Mouse (Mus musculus) right cerebral cortex, adult 2 months (tissue): ENCODE measurements at regions not wholly inside any gene's neighbourhood (a gene's known extent, or its start where the extent isn't known, plus 50 kb on each side); places are given as distances from the start of the nearest gene placed in this dataset.
"Not testable (repeated sequence)": the region's sequence is repeated elsewhere in the genome, so short reads cannot be mapped to it uniquely, and the experiment has no call there.

Source experiments
- DNase-seq, 2 experiments: peaks; one replicate each; pipeline ENCODE4 v3.0.0; 2021 to 2022; ENCODE audit warnings: low spot score in 2 of 2

DNA sequence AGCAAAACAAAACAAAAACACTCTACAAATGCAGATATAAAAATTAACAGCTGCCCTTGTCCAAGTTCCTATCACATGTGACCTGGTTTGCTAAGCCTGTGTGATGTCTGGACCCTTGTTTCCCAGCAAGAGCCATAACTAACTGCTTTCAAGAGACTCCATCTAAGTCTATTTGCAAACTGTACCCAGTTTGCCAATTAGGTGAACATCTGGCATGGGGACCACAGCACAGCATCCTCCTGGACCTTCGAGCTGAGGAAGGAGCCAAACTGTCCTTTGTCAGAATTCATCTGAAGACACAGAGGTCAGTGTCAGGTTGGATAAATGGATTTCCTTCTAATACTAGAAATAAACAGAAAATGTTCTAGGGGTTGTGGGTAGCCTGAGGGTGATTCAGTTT lies 924.3 kb downstream of the Poteg start:
- no peak for DNase-seq

DNA sequence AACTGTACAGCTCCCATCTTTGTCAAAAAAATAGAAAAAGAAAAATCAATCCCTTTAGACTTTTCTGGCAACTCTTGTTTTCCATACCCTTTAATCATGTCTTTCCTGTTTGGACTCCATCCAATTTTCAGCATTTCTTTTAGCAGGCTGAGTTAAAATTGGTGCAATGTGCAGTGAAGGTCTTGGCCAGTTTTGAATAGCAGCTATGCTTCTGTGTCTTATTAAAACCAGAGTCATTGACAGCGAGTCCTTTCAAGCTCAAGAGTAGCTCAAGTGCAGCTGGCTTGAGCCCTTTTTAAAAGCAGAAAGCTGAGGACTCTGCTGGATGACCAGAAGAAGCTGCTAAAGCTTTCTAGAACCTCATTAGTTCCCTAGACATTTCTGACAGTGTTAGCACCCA lies 952.7 kb downstream of the Poteg start:
- DNase-seq, result no peak

DNA sequence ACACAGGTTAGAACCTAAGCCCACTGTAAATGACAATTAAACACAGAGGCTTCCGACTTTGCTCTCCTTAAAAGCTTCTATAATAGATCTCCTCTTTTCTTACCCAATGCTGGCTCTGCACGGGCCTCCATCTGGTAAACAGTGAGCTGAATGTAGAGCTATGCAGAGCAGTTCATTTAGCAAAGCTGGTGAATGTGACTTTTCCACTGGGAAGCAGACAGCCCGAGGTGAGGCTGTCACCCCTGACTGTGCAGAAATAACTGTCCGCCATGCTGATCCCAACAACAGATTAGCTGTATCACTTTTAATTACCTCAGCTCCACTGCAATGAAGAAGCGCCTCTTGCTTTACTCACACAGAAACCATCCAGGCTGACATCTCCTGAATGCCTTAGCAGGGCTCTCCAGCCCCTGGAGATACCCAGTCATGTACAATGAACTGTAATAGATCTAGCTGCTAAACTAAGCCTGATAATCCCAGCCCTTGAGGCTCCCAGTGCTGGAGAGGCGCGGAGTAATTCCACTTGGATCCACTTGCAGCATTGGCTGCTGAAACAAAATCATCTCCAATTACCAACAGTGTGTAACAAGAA lies 980.2 kb downstream of the Poteg start:
- DNase-seq, result no peak

DNA sequence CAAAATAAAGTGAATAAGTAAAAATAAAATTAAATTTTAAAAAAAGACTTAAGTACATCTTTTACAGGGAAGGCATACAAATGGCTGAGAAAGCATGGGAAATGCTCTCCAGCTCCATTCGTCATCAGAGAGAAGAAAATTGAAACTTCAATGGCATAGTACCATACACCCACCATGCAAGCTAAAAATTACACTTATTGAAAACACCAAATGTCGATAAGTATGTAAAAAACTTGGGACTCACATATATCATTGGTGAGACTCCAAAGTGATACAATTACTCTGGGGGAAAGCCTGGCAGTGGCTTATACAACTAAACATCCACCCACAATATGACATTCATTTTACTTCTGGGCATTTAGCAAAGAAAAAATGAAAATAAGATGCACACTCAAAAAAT lies 1025.7 kb downstream of the Poteg start:
- no peak for DNase-seq

DNA sequence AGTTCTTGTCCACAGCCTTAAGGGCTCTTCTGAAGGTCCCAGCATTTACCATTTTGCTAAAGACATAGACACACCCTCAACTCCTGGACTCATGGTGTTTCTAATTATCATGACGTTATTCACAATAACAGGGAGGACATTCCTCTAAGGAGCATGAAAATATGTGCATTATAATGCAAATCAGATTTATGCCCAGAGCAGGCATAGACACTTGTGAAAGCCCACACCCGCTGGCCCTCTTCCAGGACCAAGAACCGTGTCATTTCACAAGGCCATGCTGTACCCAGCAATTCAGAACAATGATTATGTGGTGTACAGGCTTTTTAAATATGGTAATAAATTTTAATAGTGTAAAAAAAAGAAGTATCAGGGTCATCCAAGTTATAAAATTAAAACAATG lies 1040.4 kb downstream of the Poteg start:
- DNase-seq, result no peak

DNA sequence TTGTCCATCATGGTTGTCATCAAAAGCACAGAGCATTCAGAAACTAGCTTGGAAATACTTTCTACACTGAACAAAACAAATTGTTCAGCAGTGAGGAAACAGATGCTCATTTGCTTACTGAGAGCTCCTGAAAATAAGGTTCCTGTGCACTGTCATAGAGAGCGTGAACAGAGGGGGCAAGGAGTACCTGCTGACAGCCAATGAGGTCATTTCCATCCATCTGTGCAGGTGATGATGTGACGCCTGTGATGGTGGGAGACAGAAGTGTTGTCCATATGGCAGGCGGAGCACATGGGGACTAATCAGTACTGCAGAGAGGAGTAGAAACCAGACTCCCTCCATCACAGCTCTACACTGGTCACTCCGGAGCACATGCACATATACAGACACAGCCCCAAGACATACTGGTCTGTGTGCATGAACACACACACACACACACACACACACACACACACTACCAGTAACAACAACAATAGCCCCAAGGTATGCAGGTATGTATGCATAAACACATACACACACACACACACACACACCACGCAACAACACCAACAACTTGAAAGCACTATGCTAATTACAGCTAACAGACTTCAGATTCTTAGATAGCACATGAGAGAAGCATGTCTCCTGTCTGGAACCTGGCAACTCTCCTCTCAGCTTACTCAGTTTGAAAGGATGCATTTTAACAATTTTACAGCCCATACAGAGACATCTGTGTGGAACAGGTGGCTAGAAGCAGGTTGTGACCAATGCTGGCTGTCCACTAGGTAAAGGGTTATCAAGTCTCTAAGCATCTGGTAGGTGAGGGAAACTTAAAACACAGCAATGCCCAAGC lies 1056.2 kb downstream of the Poteg start:
- DNase-seq, result peak; percentile 5 to 9

DNA sequence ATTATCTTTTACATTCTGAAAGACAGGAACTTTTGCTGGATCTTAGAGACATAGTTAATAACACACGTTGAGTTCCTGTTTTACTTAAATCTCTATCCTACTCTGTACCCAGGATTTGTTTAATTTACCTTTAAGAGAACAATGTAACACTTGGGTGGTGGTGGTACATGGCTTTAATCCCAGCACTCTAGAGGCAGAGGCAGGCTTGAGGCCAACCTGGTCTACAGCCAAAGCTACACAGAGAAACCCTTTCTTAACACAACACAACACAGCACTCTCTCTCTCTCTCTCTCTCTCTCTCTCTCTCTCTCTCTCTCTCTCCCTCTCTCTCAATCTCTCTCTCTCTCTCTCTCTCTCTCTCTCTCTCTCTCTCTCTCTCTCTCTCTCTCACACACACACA lies 1076.0 kb downstream of the Poteg start:
- not testable (repeated sequence) for DNase-seq

DNA sequence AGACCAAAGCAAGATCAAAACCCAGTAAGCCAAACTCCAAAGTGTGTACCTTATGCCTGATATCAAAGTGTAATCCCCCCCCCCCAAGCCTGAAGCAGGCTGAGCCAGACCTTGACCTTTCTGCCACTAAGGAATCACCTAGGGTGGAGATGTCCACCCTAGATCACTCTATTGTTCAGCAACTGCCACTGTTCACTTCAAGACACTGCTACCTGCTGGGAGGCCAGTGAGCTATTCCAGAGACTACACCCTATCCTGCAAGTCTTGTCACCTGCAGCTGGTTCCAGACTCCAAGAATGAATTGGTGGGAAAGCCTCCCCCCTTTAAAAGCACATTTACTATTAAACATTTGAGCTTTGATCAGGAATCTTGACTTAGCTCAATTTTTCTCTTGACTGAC lies 1099.8 kb downstream of the Poteg start:
- no peak for DNase-seq

DNA sequence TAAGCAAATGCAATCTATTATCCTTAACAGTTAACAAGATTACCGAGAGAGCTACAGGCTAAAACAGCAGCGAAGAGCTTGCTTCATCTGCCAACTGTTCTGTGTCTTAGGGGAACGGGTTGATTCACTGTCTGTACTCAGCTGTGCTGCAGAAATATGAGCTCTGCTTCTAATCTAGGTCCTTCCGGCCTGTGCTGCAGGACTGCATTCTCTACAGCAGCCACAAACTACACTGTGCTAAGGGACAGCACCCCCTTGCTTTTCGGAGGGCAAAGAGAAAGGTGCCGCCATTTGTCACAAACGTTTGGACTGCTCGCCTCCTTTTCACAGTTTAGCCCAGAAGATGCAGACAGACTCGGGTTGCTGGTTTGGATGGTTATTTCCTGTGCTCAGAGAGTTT lies 1112.4 kb downstream of the Poteg start:
- DNase-seq, result no peak

DNA sequence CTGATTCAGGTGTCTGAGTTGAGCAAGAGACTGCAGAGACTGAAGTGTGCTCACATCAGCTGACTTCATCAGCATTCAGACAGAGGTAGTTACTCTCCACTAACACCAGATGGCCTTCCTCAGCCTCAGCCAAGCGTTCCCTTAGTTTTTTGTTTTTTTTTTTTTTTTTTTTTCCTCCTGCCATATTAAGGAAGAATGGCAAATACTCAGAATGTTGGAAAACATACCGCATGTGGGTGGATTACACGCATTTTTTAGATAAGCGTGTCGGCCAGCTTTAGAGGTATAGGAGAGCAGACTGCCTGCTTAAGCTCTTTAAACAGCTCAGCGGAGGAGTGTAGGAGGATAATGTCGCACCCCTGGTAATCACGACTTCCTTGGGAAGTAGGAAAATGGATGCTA lies 1131.8 kb downstream of the Poteg start:
- peak; percentile 56 to 62 for DNase-seq

DNA sequence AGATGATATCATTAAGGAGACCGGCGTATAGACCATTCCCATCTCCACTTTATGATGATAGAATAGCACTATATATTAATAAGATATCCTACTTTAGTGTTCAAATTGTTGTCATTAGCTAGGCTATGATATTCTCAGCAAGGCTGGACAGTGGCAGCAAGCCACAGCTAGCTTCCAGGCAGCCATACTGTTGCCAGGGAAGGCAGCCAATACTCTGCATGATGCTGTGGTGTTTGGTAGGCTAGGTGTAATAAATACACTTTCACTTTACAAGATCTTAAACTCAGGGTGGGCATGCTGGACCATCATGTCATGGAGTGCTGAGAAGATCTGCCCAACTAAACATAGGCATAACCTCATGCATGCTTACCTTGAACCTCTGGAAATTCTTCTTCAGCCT lies 1133.4 kb downstream of the Poteg start:
- DNase-seq, result no peak

DNA sequence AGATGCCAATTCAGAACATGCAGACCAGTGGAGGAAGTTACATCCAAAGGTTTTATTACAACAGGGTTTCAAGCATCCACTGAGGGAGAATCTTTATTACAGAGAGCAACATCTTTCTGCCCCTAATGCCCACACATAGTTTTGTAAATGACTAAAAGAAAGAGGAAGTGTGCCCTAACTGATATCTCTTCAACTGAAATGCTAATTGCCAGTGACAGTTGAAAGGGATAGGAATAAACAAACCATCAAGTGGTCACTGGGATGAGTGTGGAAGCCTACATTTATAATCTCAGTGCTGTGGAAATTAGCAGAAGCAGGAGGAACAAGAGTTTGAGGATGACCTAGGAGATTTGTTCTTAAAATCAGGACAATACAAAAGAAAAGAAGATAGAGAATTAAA lies 1142.5 kb downstream of the Poteg start:
- no peak for DNase-seq

DNA sequence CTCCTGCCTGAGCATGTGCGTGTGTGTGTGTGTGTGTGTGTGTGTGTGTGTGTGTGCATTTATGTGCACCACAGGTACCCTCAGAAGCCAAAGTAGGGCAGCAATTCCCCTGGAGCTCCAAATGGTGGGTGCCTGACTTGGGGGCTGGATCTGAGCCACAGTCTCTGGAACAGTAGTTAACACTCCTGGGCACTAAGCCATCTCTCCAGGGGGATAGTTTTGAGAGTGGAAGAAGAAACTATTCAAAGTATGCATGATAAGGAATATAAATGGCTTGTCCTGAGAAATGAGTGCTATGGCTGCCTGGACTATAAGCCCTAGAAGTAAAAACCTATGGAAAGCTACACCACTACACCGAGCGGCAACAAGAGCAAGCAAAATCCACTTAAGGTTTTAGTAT lies 1145.8 kb downstream of the Poteg start:
- DNase-seq, result peak in 1 of 2 experiments; percentile 13

DNA sequence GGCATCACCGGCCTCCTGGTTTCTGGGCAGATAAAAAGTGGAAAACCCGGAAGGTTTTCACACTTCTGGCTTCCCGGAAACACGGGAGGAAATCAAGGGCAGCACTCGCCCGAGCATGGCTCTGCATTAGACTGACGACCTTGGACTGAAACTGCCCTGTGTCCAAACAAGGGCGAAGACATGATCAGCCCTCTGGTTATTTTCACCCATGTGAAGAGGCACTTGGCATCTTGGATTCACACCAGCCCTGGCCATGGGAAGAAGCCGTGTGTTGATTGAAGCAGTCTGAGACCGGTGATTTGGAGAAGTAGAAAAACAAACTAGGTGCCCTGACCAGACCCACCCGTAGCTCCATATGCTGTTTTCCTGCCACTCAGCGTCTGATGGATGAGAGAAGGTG lies 1146.7 kb downstream of the Poteg start:
- no peak for DNase-seq

DNA sequence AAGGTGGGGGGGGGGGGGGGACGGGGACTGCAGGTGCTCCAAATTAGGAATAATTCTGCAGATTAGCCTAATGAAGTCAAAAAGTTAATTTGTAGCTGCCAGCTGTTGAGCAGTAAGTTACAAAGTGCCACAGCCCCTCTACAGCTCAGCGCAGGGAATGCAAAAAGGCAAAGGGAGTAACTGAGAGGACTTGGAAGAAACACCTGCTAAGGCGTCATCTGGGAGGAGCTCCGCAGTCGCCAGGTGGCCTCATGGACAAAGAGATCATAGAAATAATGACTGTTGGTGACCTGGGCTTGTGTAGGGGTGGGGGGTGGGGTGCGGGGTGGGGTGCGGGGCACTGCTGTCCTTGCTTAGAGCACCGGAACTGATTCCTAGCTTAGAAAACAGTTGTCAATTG lies 1147.1 kb downstream of the Poteg start:
- no peak for DNase-seq

DNA sequence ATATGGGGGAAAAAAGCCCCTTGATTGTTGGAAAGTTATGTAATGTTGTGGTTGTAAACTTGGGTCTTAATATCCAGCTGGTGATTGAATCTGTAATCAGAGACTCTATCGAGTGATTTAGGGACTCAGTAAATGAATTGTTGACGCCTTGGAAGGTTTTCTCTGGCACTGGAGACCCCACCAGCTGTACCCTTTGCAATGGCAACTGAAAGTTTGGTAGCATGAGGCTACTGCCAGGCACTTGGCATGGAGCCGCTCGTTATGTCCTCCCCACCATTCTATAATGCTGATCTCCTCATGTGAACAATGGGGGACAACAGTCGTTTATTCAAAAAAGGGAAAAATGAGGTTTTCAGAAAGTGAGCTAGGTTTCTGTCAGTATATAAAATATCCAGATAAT lies 1148.4 kb downstream of the Poteg start:
- DNase-seq, result no peak
